Mouse (Mus musculus) forebrain, embryonic 13.5 days (tissue): ENCODE data around the gene Ap5z1. TPM values are rescaled to one million over a fixed set of nuclear protein-coding genes. Genes with fewer than 3 reads are reported as not detected.
A peak's percentile ranks its signal among the peaks of the same experiment; 100 is the strongest.

Experiments used
- ATAC-seq: fragments of 200-750 bp; cut with Nextera tagmentation; 2 replicates; pipeline ENCODE4 v1.8.0; 2017
- H3K27ac ChIP-seq: fragments of 300-500 bp; sonication (generic); 2 replicates; pipeline ENCODE4 v1.5.1; 2015; ENCODE audit warnings: inconsistent platforms, mild to moderate bottlenecking, moderate library complexity
- H3K27me3 ChIP-seq: fragments of 300-500 bp; sonication (generic); 2 replicates; pipeline ENCODE4 v1.6.1; 2015; ENCODE audit warnings: mild to moderate bottlenecking, inconsistent platforms
- H3K36me3 ChIP-seq: fragments of 300-500 bp; sonication (generic); 2 replicates; pipeline ENCODE4 v1.6.1; 2015; ENCODE audit warnings: mild to moderate bottlenecking, inconsistent platforms; ENCODE audit not compliant: poor library complexity, severe bottlenecking
- H3K4me1 ChIP-seq: fragments of 300-500 bp; sonication (generic); 2 replicates; pipeline ENCODE4 v1.6.1; 2015; ENCODE audit warnings: inconsistent platforms
- H3K4me2 ChIP-seq: fragments of 300-500 bp; sonication (generic); 2 replicates; pipeline ENCODE4 v1.6.1; 2015; ENCODE audit warnings: inconsistent platforms, mild to moderate bottlenecking, moderate library complexity
- H3K4me3 ChIP-seq: fragments of 300-500 bp; sonication (generic); 2 replicates; pipeline ENCODE4 v1.5.1; 2015; ENCODE audit warnings: mild to moderate bottlenecking, inconsistent platforms
- H3K9ac ChIP-seq: fragments of 300-500 bp; sonication (generic); 2 replicates; pipeline ENCODE4 v1.6.1; 2015; ENCODE audit warnings: mild to moderate bottlenecking, inconsistent platforms
- H3K9me3 ChIP-seq: fragments of 300-500 bp; sonication (generic); replicated peaks from 2 replicates; pipeline ENCODE4 v1.6.1; 2016; ENCODE audit warnings: inconsistent platforms
- WGBS: fragments of 180-500 bp; shearing (Covaris S2); methylation state at CpG from one replicate; pipeline ENCODE4 v1.1.7; 2015; 5-methylcytosine and 5-hydroxymethylcytosine counted together
- polyA plus RNA-seq: library from polyadenylated mRNA; unstranded; fragments of >200 nt; fragmentation: Nextera tagmentation; extraction: Ambion mirVana; gene quantifications from 2 replicates; pipeline ENCODE4 v1.2.1, GENCODE M21; 2015

The Ap5z1 gene
- polyA plus RNA-seq, 1 experiment from 2014 or later = 12.0 TPM

DNA sequence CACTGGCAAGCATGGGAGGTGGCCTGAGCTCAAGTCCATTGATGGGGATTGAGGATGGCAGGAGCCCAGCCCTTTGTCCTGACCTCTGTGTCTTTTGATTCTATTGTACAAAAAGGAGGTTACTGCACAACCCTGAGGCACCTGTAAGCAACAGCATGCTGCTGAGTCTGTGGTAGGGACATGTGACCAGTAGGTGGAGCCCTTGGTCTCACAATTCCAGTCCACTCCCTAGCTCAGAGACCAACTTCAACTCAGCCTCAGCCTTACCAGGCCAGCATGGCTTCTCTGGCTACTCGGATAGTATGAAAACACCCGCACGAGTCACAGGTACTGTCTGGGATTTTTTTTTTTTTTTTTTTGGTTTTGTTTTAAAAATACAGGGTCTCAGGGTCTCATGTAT is 38.7 kb downstream of the Ap5z1 start:
- H3K4me1 ChIP-seq = no peaks in the 10 kb centered on the region
- no peak overlapping the region for H3K4me2 ChIP-seq
- no peaks in the 10 kb centered on the region for H3K27me3 ChIP-seq
- no peak overlapping the region for H3K9ac ChIP-seq
- no peaks in the 10 kb centered on the region for H3K36me3 ChIP-seq
- H3K27ac ChIP-seq = no peak overlapping the region
- WGBS = 9% methylated on average over 3 of the region's 3 CpGs
- ATAC-seq = peak; percentile 91
- no peaks in the 10 kb centered on the region for H3K9me3 ChIP-seq
- no peak overlapping the region for H3K4me3 ChIP-seq

DNA sequence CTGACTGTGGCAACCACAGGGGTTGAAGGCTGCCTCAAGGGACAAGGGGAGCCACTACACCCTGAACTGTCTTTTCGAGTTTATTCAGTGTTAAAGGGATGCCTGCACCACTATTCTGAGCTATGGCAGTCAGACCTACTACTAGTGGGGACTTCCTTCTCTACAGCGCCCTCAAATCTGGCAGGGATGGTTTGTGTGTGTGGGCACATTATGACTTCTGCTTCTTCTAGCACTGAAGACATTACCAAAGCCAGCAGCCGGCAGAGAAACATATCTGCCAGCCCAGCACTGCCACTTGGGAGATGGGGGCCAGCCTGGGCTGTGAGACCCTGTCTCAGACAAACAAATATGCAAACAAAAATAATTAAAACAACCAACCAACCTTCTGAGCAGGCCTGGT is 40.4 kb downstream of the Ap5z1 start:
- Histone ChIP-seq H3K9me3 (no peaks in the 10 kb centered on the region), H3K4me1 (peaks cover 6% of the 10 kb centered on the region), H3K4me2 (no peak overlapping the region), H3K4me3 (no peak overlapping the region), H3K27ac (no peak overlapping the region), H3K36me3 (no peaks in the 10 kb centered on the region), H3K9ac (peak overlapping the region; percentile 34; the same call in 1 of the 2 replicates), H3K27me3 (no peaks in the 10 kb centered on the region)
- 88% methylated on average over 3 of the region's 3 CpGs for WGBS
- no peak for ATAC-seq

DNA sequence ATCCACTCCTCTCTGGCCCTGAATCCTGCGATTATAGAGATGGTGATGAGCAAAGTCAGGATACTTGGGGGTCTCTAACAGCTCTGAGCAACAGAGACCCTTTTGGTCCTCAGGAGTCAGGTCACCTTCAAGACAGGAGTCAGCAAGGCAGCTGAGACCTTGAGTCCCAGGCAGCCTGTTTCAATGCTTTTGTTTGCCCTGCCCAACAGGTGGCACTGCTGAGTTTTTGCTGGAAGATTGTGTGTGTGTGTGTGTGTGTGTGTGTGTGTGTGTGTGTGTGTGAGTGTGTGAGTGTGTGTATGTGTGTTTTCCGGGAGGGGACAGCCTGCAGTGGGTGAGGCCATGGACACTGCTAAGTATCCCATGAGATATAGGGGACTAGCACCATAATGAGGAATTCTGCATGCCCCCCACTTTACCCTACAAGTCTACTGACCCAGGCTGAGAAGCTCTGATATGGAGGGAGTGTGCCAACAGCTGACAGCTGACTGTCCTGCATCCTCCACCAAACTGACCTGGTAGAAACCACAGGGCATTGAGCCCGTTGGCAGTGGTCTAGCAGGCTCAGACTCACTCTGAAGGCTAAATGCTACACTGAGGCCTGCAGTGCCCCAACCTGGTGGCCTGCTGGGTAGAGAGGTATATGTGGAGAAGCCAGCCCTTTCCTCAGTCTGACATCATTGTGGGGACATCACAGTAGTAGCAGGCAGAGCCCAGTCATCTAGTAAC is 42.1 kb downstream of the Ap5z1 start:
- H3K4me2 ChIP-seq = no peak overlapping the region
- no peaks in the 10 kb centered on the region for H3K27me3 ChIP-seq
- H3K4me1 ChIP-seq = peaks cover 17% of the 10 kb centered on the region
- H3K9me3 ChIP-seq = no peaks in the 10 kb centered on the region
- no peak for ATAC-seq
- no peak overlapping the region for H3K4me3 ChIP-seq
- no peaks in the 10 kb centered on the region for H3K36me3 ChIP-seq
- WGBS = 85% methylated on average over 3 of the region's 3 CpGs
- H3K27ac ChIP-seq = no peak overlapping the region
- H3K9ac ChIP-seq = no peak overlapping the region

DNA sequence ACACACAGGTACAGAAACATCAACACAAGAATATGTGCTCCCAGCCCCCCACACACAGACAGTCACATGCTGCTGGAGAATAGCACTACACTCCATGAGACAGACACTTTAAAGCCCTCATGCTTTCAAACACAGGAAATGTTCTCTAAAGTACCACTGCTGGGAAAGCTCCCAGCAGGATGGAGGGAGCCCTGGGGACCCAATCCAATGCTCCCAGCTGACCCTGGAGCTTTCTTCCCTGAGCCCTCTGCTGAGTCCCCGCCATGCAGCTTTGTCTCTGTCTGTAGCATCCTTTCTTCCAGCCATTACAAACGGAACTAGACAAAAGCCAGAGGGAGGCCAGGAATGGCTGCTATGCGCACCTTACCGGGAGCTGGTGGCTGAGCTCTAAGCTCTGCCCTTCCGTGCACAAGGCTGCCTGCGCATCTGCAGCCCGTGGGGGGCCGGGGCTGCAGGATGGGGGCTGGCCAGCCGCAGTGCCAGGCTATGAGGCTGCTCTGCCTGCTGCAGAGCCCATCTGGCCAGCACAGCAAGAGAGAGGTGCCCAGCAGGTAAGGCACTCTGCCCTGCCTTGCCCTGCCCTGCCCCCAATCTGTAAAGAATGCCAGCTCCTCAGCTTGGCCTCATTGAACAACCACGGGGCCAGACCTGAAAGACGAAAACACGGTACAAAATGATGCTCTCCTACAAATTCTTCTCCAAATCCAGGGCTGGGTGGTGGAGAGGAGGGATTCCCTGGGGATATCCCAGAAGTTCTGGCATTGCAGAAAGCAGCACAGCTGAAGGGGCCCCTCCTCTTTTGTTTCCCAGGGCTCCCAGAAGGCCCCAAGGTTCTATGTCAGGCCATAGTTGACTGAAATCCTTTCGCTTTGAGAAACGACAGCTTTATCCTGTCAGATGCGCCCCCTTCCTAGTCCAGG is 45.7 kb downstream of the Ap5z1 start:
- no peaks in the 10 kb centered on the region for H3K9me3 ChIP-seq
- WGBS = 6% methylated on average over 15 of the region's 15 CpGs
- peak; percentile 38; the same call in 1 of the 2 replicates for ATAC-seq
- H3K4me2 ChIP-seq = peak overlapping the region; percentile 49
- peak overlapping the region; percentile 66 for H3K27ac ChIP-seq
- H3K36me3 ChIP-seq = no peaks in the 10 kb centered on the region
- H3K4me3 ChIP-seq = 0 out of 2 replicates have a peak overlapping the region, but pooled peaks have one; percentile 13
- H3K27me3 ChIP-seq = no peaks in the 10 kb centered on the region
- H3K4me1 ChIP-seq = peaks cover 17% of the 10 kb centered on the region
- peak overlapping the region; percentile 53 for H3K9ac ChIP-seq

DNA sequence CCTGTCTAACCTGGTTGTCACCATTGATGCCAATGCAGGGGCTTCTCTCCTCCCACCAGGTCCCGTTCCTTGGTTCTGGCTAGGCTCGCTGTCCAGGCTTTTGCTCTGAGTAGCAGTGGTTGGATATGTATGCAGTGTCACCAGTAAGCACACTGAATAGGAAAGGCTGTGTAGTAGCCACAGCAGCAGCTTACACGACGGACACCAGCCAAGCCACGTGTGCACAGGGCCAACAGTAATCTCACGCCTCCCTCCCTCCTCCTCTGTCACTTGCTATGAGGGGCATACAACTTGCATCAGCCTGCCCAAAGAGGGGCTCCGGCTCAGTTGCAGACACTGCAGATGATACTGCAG is 46.3 kb downstream of the Ap5z1 start:
- Histone ChIP-seq H3K36me3 (no peaks in the 10 kb centered on the region), H3K9ac (0 out of 2 replicates have a peak overlapping the region, but pooled peaks have one; percentile 53), H3K27ac (peak overlapping the region; percentile 66), H3K9me3 (no peaks in the 10 kb centered on the region), H3K4me3 (no peak overlapping the region), H3K4me1 (peaks cover 17% of the 10 kb centered on the region), H3K4me2 (peak overlapping the region; percentile 49; the same call in 1 of the 2 replicates), H3K27me3 (no peaks in the 10 kb centered on the region)
- WGBS = 37% methylated on average over 7 of the region's 7 CpGs
- ATAC-seq = 0 out of 2 replicates have a peak, but pooled peaks have one; percentile 24

DNA sequence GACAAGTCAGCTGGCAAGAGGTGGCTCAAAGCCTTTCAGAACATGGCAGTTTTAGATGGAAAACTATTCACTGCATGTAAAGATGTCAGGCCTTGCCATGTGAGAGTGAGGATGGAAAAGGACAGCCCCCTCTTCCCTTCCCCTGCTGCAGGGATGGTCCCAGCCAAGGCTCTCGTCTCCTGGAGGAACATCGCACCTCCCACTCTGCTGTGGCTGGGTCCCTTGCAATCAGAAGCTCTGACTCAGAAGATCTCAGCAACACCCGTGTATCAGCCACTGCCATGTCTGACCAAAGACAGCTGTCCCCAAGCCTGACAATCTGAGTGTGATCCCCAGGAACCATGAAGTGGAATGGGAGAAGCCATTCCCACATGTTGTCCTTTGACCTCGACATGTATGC is 48.4 kb downstream of the Ap5z1 start:
- no peaks in the 10 kb centered on the region for H3K36me3 ChIP-seq
- no peak for ATAC-seq
- no peak overlapping the region for H3K9ac ChIP-seq
- 83% methylated on average over 4 of the region's 4 CpGs for WGBS
- H3K4me2 ChIP-seq = no peak overlapping the region
- H3K4me3 ChIP-seq = no peak overlapping the region
- no peak overlapping the region for H3K27ac ChIP-seq
- no peaks in the 10 kb centered on the region for H3K9me3 ChIP-seq
- no peaks in the 10 kb centered on the region for H3K27me3 ChIP-seq
- H3K4me1 ChIP-seq = peaks cover 17% of the 10 kb centered on the region

DNA sequence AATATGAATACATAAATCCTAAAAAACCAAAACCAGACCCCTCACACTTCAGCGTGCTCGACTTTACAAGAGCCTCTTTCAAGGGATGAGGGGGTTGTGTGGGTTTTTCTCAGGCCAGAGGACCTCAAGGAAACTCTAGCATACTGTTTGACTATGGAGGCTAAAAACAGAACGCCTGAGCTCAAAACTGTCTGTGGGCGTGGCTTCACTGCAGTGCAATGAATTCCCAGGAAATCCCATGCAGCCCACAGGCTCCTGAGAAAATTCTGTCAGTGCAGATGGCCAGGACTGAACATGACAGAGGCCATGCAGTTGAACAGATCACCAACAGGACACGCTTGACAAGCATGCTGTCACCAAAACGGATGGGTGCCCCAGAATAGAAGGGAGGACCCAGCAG is 55.2 kb downstream of the Ap5z1 start:
- no peak overlapping the region for H3K4me3 ChIP-seq
- H3K4me1 ChIP-seq = no peaks in the 10 kb centered on the region
- H3K9me3 ChIP-seq = no peaks in the 10 kb centered on the region
- no peak overlapping the region for H3K4me2 ChIP-seq
- WGBS = 65% methylated on average over 6 of the region's 6 CpGs
- H3K27me3 ChIP-seq = 0 out of 2 replicates have a peak, but pooled peaks cover 3% of the 10 kb centered on the region
- no peak overlapping the region for H3K27ac ChIP-seq
- no peak overlapping the region for H3K9ac ChIP-seq
- ATAC-seq = no peak
- no peaks in the 10 kb centered on the region for H3K36me3 ChIP-seq

DNA sequence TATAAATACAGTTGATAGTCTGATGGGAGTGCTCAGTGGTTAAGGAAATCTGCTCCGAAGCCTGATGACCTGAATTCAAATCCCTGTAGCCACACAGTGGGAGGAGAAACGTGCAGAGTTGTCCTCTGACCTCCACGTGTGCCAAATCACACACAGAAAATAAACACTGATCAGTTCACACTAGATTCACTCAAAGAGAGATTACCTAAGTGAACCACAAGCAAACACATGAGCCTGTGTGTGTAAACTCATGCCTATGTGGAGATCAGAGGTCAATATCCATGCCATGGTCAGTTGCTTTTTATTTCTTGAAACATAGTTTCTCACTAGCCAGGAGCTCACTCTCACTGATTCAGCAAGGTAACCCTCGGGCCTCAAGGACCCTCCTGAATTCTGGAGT is 56.6 kb downstream of the Ap5z1 start:
- Histone ChIP-seq H3K27me3 (0 out of 2 replicates have a peak, but pooled peaks cover 3% of the 10 kb centered on the region), H3K9me3 (no peaks in the 10 kb centered on the region), H3K4me2 (no peak overlapping the region), H3K36me3 (no peaks in the 10 kb centered on the region), H3K4me3 (no peak overlapping the region), H3K9ac (no peak overlapping the region), H3K4me1 (no peaks in the 10 kb centered on the region), H3K27ac (no peak overlapping the region)
- 83% methylated on average over 4 of the region's 4 CpGs for WGBS
- no peak for ATAC-seq

DNA sequence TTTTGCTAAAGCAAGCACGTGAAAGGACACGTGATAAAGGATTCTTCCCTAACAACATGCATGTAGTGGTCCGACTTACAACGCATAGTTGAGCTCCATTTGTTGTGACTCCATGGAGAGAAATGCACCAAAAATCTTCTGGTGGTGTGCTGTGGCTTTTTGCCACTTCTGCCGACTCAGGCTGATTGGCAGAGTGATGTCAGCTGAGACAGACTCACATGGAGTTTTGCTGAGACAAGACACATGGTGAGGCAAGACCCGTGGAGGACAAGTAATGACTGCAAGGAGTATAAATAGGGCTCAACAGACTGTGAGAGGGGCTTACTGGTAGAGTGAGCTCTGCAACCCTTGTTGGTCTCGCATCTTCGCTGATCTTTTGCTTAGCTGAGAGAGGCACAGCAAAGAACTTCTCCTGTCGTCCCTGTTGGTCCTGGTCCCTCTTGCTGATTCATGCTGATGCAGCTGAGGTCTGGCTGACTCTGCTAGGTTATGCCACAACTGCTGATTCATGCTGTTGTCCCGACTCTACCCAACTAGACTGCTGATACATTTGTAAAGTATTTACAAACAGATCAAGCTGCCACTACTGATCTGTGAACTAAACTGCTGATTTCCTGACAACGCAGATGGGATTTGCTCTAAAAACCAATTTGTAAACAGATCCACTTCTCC is 57.6 kb downstream of the Ap5z1 start:
- no peak overlapping the region for H3K4me2 ChIP-seq
- H3K27ac ChIP-seq = no peak overlapping the region
- H3K27me3 ChIP-seq = 0 out of 2 replicates have a peak, but pooled peaks cover 3% of the 10 kb centered on the region
- ATAC-seq = no peak
- no peak overlapping the region for H3K4me3 ChIP-seq
- WGBS = 87% methylated on average over 11 of the region's 11 CpGs
- H3K36me3 ChIP-seq = no peaks in the 10 kb centered on the region
- H3K9me3 ChIP-seq = no peaks in the 10 kb centered on the region
- no peak overlapping the region for H3K9ac ChIP-seq
- H3K4me1 ChIP-seq = no peaks in the 10 kb centered on the region

DNA sequence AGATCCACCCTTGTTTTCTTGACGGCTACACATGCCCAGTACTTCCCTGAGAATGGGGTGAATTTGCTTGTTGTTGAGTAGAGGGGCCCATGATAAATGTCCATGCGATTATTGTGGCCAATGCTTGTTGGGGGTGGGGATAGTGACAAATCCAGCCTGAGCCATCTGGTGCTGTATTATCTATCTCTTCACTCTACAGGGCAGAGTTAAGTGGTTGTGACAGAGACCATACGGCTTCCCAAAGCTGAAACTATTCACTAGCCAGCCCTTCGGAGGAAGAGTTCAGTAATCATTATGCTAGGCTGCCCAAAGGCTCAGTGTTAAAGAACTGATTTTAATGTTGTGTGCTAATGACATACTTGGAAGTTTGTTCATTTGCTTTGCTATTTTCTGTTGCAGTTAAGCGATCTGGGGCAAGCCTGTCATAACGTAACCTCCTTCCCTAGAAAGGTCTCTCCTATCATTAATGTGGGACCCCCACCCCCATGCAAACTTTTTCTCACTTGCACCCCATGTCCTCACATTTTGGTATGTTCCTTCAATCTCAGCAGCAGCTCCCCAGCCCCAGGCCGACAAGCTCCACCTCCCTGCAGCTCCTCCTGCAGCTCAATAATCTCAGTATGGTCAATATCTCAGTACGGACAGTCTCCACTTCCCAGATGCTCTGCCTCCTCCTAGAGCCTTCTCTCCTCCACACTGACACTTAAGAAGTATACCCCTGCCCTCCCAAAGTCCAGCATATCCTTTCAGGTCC is 61.1 kb downstream of the Ap5z1 start:
- WGBS = 68% methylated on average over 8 of the region's 8 CpGs
- no peaks in the 10 kb centered on the region for H3K9me3 ChIP-seq
- peaks cover 19% of the 10 kb centered on the region for H3K27me3 ChIP-seq
- no peaks in the 10 kb centered on the region for H3K36me3 ChIP-seq
- no peak overlapping the region for H3K27ac ChIP-seq
- H3K4me3 ChIP-seq = no peak overlapping the region
- no peak for ATAC-seq
- no peak overlapping the region for H3K4me2 ChIP-seq
- no peaks in the 10 kb centered on the region for H3K4me1 ChIP-seq
- H3K9ac ChIP-seq = no peak overlapping the region
